Mouse (Mus musculus): Measurements from ENCODE around the gene St5. TPM values are rescaled to one million over a fixed set of nuclear protein-coding genes. Genes with fewer than 3 reads are reported as not detected.

Gene St5
- total RNA-seq, 2 experiments from 2014 or later, result 43.5 to 47.8 TPM

- DNase-seq (ENCODE audit: low spot score in 2 of 2), result no peak
Observed at GRCm38 (mm10) chr7:109533888-109534287, 169.5 kb downstream of the St5 start.

GRCm38 (mm10) chr7:109533129-109533528 is 170.3 kb downstream of the St5 start:
- DNase-seq (ENCODE audit: low spot score in 2 of 2), result no peak

DNA sequence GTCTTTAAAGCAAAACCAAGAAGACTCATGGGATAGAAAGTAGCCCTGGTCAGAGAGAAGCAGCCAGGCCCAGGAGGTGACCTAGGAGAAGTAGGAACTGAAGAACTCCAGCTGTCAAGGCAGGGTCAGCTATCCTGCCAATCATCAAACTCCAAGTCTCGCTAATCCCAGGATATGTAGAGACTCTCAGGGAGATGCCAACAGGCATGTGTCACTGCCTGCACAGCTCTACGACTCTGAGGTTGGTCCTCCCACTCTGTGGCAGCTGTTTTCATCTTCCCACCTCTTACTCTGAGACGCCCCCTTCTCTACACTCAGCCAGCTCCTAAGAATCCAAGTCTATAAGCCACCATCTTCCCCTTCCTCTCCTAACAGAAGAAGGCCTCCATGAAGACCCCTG is 170.7 kb downstream of the St5 start:
- DNase-seq (ENCODE audit: low spot score in 2 of 2), result peak in 1 of 2 experiments; percentile 49

DNA sequence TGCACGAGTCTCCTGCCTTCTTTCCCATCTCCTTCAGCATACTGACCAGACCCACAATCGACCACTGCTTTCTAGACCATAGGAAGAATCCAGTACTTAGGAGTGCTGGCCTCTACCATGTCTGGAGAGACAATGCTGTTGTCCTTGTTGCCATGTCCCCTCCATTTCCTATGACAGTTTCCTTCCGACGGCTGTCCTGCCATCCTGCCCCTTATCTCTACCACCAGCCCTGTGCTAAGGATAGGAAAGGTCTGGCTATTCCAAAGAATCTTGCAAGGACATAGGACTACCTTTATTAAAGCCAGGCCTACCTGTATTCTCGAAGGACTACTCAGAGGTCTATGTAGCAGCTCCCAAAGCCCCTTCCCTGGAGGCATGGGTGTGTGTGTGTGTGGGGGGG is 171.9 kb downstream of the St5 start:
- DNase-seq (ENCODE audit: low spot score in 2 of 2), result no peak

DNA sequence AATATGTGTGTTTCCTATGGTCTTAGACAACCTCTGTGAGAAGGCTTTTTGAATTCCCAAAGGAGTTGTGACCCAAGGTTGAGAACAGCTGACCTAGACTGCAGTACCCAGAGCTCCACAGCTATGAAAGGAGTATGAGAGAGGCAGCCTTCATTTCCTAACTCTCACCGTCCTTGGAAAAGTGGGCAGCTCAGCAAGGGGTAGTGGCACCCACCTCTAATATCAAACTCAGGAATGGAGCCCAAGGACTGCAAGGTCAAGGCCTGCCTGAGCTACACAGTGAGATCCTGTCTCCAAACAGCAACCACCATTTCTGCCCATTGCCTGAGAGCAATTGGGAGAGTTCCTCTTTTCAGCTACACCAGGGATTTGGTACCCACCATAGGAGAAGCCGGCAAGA is 173.7 kb downstream of the St5 start:
- DNase-seq (ENCODE audit: low spot score in 2 of 2), result no peak

GRCm38 (mm10) chr7:109528356-109528755 is 175.0 kb downstream of the St5 start:
- DNase-seq (ENCODE audit: low spot score in 2 of 2), result no peak

GRCm38 (mm10) chr7:109527536-109527935 is 175.9 kb downstream of the St5 start:
- no peak for DNase-seq (ENCODE audit: low spot score in 2 of 2)

GRCm38 (mm10) chr7:109525740-109526663 is 177.4 kb downstream of the St5 start:
- no peak for DNase-seq (ENCODE audit: low spot score in 2 of 2)

- DNase-seq (ENCODE audit: low spot score in 2 of 2), result no peak
Observed at GRCm38 (mm10) chr7:109524763-109525162, 178.6 kb downstream of the St5 start.

GRCm38 (mm10) chr7:109524442-109524744 is 179.0 kb downstream of the St5 start:
- DNase-seq (ENCODE audit: low spot score in 2 of 2), result no peak

DNA sequence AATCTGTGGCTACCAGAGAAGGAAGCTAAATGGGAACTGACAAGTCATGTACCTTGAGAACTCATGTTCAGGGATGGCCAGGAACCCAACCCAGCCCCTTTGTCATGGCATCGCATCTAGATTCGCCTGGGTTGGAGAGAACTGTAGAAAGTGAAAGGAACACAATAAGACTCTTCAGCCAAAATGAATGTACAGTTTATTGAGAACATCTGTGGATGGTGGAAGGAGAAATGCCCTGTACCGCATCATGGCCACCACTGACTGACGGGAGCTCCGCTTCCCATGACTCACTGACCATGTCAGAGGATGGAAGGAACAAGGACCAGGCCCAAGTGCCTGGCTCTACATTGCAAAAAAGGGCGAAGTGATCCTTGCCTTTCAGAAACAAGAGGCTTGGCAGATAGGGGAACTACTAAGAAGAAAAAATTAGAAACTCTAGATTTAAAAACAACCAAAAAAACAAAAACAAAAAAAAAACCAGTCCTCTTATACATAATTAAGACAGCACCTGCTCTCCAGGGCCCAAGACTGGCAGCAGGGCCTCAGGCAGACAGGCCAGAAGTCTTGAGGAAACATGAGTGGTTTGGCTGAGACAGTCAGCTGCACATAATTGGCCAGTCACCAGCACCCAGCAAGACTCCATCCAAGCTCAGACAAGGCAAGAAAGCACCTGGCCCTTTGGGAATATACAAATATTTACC is 179.5 kb downstream of the St5 start:
- DNase-seq (ENCODE audit: low spot score in 2 of 2), result no peak

DNA sequence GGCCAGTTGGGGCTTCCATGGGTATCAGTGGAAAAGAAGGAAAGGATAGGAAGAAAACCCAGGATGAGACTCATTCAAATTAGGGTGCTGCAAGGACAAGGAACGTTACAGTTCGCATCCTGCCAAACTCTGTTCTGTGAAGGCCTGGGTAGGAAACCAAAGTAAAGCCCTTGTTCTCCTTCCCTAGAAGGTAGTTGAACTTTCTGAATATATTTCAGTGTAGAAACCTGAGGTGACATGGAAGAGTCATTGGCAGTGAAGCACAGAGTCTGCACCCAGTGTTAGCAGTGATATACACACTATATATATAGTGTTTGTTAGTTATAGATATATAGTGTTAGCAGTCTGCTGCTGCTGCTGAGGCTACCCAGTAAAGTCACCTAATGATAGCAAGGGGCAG is 180.1 kb downstream of the St5 start:
- no peak for DNase-seq (ENCODE audit: low spot score in 2 of 2)

DNA sequence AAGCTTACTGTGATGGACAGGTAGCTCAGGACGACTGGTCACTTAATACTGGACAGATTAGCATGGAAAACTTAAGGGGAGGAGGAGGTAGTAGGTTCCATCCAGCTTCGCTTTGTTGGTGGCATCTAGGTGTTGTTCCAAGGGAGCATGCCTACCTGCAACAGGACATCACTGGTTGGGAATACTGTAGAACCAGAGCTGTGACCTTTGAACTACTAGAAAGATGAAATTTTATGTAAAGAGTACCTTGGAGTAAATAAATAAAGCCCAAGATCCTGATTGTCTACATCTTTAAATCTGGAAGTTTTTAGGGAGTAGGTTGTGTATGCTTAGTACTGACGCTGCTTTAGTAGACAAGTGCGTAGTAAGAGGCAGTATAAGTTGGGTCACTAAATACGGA is 181.3 kb downstream of the St5 start:
- DNase-seq (ENCODE audit: low spot score in 2 of 2), result no peak

DNA sequence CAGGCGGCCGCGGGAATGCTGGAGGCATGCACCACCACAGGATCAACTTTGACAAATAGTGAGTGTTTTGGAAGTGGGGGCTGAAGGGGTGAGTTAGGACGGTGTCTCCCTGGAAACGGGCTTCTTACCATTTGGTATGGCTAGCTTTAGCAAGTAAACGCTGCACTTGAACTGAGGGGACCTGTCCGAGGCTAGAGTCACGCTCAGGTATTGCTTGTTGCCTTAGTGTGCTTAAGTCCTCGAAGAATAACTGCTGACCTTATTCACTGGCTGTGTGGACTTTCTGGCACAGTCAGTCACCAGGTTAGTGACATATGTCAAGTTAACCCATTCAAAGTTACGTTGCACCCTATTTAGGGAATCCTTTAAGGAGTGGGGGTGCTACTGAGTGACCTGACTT is 183.5 kb downstream of the St5 start:
- DNase-seq (ENCODE audit: low spot score in 2 of 2), result no peak

GRCm38 (mm10) chr7:109518838-109519696 is 184.3 kb downstream of the St5 start, which contains the start of gene Rpl27a:
Gene Rpl27a, plus strand, starts transcription at chr7:109519147.
- peak; percentile 99 for DNase-seq (ENCODE audit: low spot score in 2 of 2)

DNA sequence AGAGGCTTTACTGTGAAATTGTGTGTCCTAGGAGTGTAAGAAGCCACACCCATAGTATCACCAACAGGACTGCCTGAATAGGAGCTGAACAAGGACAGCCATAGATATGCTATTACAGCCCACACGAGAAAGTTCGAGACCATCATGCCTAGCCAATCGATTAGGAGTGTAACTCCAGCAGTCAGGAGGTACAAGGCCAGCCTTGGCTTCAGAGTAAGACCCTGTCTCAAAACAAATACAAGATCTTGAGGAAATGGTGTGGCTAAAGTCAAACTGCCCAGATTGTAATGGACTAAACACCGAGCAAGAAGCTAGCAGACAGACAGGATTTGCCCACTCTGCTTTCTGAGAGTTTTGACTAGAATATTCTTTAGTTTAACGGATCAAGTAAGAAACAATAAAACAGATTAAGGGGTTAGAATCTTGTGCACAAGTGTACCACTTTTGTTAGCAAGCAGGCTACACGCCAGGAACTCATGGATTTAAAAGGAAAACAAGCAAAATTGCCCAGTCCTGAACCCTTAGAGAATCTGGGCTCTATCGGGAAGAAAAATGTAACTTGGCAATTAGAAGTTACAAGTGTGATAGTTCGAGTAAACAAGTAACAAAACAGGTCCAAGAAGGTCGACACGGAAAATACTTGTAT is 185.2 kb downstream of the St5 start:
- DNase-seq (ENCODE audit: low spot score in 2 of 2), result peak in 1 of 2 experiments; percentile 11

GRCm38 (mm10) chr7:109516500-109516899 is 186.9 kb downstream of the St5 start:
- DNase-seq (ENCODE audit: low spot score in 2 of 2), result no peak

GRCm38 (mm10) chr7:109511838-109512237 is 191.6 kb downstream of the St5 start:
- no peak for DNase-seq (ENCODE audit: low spot score in 2 of 2)

- DNase-seq (ENCODE audit: low spot score in 2 of 2), result no peak
Observed at GRCm38 (mm10) chr7:109510799-109511198, 192.6 kb downstream of the St5 start.

DNA sequence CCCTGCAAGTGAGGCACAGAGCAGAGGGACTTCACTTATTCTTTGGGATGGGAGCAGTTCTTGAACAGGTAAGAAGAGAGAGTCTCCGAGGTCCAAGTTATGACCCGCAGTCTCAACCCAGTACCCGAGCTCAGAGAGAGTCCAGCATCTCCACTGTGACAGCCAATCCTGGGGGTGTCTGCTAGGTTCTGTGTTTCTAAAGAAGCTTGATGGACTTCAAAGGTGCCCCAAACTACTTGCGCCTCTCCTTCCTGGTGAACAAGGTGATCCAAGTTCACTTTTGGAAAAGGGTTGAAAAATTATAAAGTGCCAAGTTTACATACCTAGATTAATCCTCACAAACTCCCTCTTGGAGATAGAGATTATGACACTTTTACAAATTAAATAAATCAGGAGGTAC is 195.4 kb downstream of the St5 start, which contains the start of gene Trim66:
Trim66 (minus strand) TSS at position 101 of the 400 bp plus-strand sequence.
- DNase-seq (ENCODE audit: low spot score in 2 of 2), result no peak

DNA sequence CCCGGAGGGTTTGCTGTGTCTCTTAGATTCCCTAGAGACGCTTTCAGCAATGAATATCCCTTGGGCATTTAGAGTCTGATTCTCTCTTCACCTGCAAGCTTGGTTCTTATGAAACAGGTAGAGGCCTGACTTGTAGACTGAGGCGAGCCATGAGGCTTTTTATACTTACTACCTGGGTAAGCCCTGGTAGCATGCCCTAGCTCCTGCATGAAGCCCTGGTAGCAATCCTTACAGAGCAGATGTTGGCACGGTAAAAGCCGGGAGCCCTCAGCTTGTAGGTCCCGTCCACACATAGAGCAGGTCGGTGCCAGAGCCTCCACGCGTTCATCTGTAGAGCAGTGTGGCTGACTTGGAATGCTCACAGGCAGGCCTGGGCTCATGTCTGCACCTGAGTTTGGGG is 195.8 kb downstream of the St5 start:
- no peak for DNase-seq (ENCODE audit: low spot score in 2 of 2)

Data from layer of hippocampus, adult 18-20 months (tissue).